Mouse (Mus musculus) intestine, embryonic 16.5 days (tissue): ENCODE measurements around the gene Gfral. TPM values are rescaled to one million over a fixed set of nuclear protein-coding genes. Genes with fewer than 3 reads are reported as not detected.

Experiments
- ATAC-seq: fragments of 200-750 bp; cut with Nextera tagmentation; 2 replicates; pipeline ENCODE4 v1.8.0; 2017; ENCODE audit warnings: moderate TSS enrichment, moderate library complexity
- H3K27ac ChIP-seq: fragments of 300-500 bp; sonication (generic); 2 replicates; pipeline ENCODE4 v1.5.1; 2014; ENCODE audit warnings: mild to moderate bottlenecking, low read length
- H3K27me3 ChIP-seq: fragments of 300-500 bp; sonication (generic); replicated peaks from 2 replicates; pipeline ENCODE4 v1.6.1; 2014; ENCODE audit warnings: low read length, control low read depth, mixed read lengths; ENCODE audit not compliant: control insufficient read depth, insufficient read depth
- H3K36me3 ChIP-seq: fragments of 300-500 bp; sonication (generic); 2 replicates; pipeline ENCODE4 v1.6.1; 2014; ENCODE audit warnings: low read length, control low read depth; ENCODE audit not compliant: control insufficient read depth, insufficient read depth
- H3K4me1 ChIP-seq: fragments of 300-500 bp; sonication (generic); 2 replicates; pipeline ENCODE4 v1.6.1; 2014; ENCODE audit warnings: low read length, control low read depth, mixed read lengths; ENCODE audit not compliant: control insufficient read depth, insufficient read depth
- H3K4me2 ChIP-seq: fragments of 300-500 bp; sonication (generic); 2 replicates; pipeline ENCODE4 v1.6.1; 2014; ENCODE audit warnings: low read depth, low read length, control low read depth
- H3K4me3 ChIP-seq: fragments of 300-500 bp; sonication (generic); 2 replicates; pipeline ENCODE4 v1.5.1; 2014; ENCODE audit warnings: mild to moderate bottlenecking, low read length
- H3K9ac ChIP-seq: fragments of 300-500 bp; sonication (generic); 2 replicates; pipeline ENCODE4 v1.6.1; 2014; ENCODE audit warnings: low read depth, low read length
- H3K9me3 ChIP-seq: fragments of 300-500 bp; sonication (generic); 2 replicates; pipeline ENCODE4 v1.6.1; 2016; ENCODE audit warnings: low read length, control low read depth; ENCODE audit not compliant: control insufficient read depth
- WGBS: fragments of 180-500 bp; shearing (Covaris S2); extraction: QIAGEN DNeasy Blood & Tissue Kit; methylation state at CpG from one replicate; pipeline ENCODE4 v1.1.7; 2014; 5-methylcytosine and 5-hydroxymethylcytosine counted together
- polyA plus RNA-seq: library from polyadenylated mRNA; unstranded; fragments of >200 nt; fragmentation: Nextera tagmentation; extraction: Ambion mirVana; gene quantifications from 2 replicates; pipeline ENCODE4 v1.2.1, GENCODE M21; 2015

Gene Gfral
- polyA plus RNA-seq, 1 experiment from 2014 or later, result not detected

DNA sequence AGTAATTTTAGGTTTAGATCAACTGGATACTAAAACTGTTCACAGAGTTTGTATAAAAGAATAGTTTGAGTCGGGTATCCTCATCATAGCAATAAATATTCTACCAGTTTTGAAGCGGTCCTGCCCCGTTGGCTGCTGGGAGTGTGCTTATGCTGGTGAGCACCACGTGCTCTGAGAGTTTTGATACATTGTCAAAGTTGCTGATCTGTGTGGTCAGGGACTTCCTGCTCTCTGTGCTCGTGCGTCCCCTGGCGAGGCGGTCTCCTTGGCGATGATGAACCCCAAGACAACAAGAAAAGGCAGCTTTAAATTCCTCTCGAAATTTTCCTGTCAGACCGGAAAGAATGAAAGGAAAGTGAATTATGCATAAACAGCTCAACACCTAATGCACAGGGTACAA lies 16.9 kb upstream of the Gfral start:
- no peak overlapping the region for H3K27ac ChIP-seq
- H3K9ac ChIP-seq, result no peak overlapping the region
- H3K9me3 ChIP-seq, result no peaks in the 10 kb centered on the region
- H3K4me3 ChIP-seq, result no peak overlapping the region
- no peaks in the 10 kb centered on the region for H3K36me3 ChIP-seq
- ATAC-seq, result no peak
- no peaks in the 10 kb centered on the region for H3K27me3 ChIP-seq
- no peak overlapping the region for H3K4me2 ChIP-seq
- H3K4me1 ChIP-seq, result no peaks in the 10 kb centered on the region
- WGBS, result 52% methylated on average over 11 of the region's 11 CpGs

GRCm38 (mm10) chr9:76217178-76217975 lies 3.9 kb upstream of the Gfral start:
- WGBS, result 67% methylated on average over 4 of the region's 4 CpGs
- H3K4me2 ChIP-seq, result no peak overlapping the region
- no peaks in the 10 kb centered on the region for H3K27me3 ChIP-seq
- H3K9ac ChIP-seq, result no peak overlapping the region
- H3K9me3 ChIP-seq, result no peaks in the 10 kb centered on the region
- H3K27ac ChIP-seq, result no peak overlapping the region
- ATAC-seq, result no peak
- no peak overlapping the region for H3K4me3 ChIP-seq
- H3K36me3 ChIP-seq, result no peaks in the 10 kb centered on the region
- no peaks in the 10 kb centered on the region for H3K4me1 ChIP-seq

GRCm38 (mm10) chr9:76214678-76215077 lies 1.2 kb upstream of the Gfral start:
- no peak for ATAC-seq
- no peaks in the 10 kb centered on the region for H3K27me3 ChIP-seq
- no peak overlapping the region for H3K9ac ChIP-seq
- no peak overlapping the region for H3K4me3 ChIP-seq
- no peak overlapping the region for H3K4me2 ChIP-seq
- 67% methylated on average over 4 of the region's 4 CpGs for WGBS
- H3K4me1 ChIP-seq, result no peaks in the 10 kb centered on the region
- no peaks in the 10 kb centered on the region for H3K9me3 ChIP-seq
- H3K36me3 ChIP-seq, result no peaks in the 10 kb centered on the region
- no peak overlapping the region for H3K27ac ChIP-seq

DNA sequence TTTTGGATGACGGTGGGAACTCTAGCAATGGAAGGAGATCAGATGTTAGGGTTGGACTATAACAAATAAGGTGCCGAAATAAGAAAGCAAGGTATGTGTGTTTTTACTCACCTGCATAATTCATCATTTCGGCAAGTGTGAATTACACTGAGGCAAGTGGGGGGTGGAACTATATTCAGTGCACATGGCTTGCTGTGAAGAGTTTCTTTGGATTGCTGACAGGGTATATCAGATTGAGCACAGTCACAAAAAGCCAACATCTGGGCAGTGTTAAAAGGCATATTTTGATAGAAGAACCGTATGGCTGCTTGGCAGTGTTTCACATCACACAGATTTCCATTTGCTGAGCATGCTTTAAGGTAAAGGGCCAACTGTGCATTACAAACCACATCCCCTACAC lies 16.5 kb downstream of the Gfral start:
- Histone ChIP-seq H3K4me3 (no peak overlapping the region), H3K36me3 (no peaks in the 10 kb centered on the region)
- ATAC-seq, result no peak

DNA sequence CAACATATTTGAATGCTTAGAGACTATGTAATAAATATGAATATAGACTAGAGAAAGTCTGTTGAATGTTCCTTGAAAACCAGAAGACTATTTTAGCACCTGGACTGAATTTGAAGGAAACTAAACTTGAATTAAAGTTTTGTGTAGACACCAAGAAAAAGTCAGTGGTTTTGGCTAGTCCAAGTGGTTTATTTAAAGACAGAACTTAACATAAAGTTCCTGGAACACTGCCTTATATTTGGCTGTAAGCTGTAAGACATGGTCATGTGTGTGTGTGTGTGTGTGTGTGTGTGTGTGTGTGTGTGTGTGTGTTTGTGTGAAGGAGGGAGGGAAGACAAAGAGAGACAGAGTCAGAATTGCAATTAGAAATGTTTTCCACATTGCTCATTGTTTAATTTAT lies 34.2 kb downstream of the Gfral start:
- Histone ChIP-seq H3K27ac (no peak overlapping the region), H3K9me3 (no peaks in the 10 kb centered on the region), H3K4me3 (no peak overlapping the region), H3K9ac (no peak overlapping the region), H3K4me2 (no peak overlapping the region), H3K36me3 (no peaks in the 10 kb centered on the region), H3K4me1 (no peaks in the 10 kb centered on the region), H3K27me3 (no peaks in the 10 kb centered on the region)
- no peak for ATAC-seq

More for the DNA sequence above, 16.5 kb downstream of the Gfral start:
- H3K27ac ChIP-seq, result no peak overlapping the region
- H3K4me2 ChIP-seq, result no peak overlapping the region
- H3K4me1 ChIP-seq, result no peaks in the 10 kb centered on the region
- H3K9me3 ChIP-seq, result no peaks in the 10 kb centered on the region
- H3K9ac ChIP-seq, result no peak overlapping the region
- H3K27me3 ChIP-seq, result no peaks in the 10 kb centered on the region
- 82% methylated on average over 4 of the region's 4 CpGs for WGBS

GRCm38 (mm10) chr9:76172686-76173295 lies 40.7 kb downstream of the Gfral start:
- ATAC-seq, result no peak
- Histone ChIP-seq H3K36me3 (no peaks in the 10 kb centered on the region), H3K4me1 (no peaks in the 10 kb centered on the region), H3K9me3 (no peaks in the 10 kb centered on the region), H3K27ac (no peak overlapping the region), H3K4me3 (no peak overlapping the region), H3K9ac (no peak overlapping the region), H3K27me3 (no peaks in the 10 kb centered on the region), H3K4me2 (no peak overlapping the region)
- WGBS, result 72% methylated on average over 5 of the region's 5 CpGs

DNA sequence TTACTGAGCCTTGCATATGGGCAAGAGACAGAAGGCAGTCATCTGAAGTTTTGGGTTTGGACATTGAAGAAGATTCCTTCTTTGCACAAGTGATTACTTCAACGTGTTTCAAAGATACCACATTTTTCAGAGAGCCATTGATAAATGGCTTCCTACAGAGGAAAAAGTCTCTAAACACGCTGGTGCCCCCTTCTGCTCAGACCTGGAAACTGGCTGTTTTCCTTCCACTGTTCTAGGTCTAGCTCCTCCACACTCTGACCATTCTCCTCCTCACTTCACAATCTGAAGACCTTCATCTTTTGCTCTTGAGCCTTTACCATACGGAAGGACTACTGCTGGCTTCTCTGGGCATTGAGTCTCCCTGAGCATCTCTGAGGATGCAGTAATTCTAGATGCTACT lies 45.1 kb downstream of the Gfral start:
- Histone ChIP-seq H3K4me2 (no peak overlapping the region), H3K9ac (no peak overlapping the region), H3K36me3 (no peaks in the 10 kb centered on the region), H3K4me3 (no peak overlapping the region), H3K27me3 (no peaks in the 10 kb centered on the region), H3K27ac (no peak overlapping the region), H3K9me3 (no peaks in the 10 kb centered on the region), H3K4me1 (no peaks in the 10 kb centered on the region)
- no peak for ATAC-seq
- WGBS, result 44% methylated on average over 3 of the region's 3 CpGs

- no peaks in the 10 kb centered on the region for H3K36me3 ChIP-seq
- no peak overlapping the region for H3K4me3 ChIP-seq
- no peaks in the 10 kb centered on the region for H3K4me1 ChIP-seq
- 55% methylated on average over 8 of the region's 8 CpGs for WGBS
- no peak for ATAC-seq
- H3K27me3 ChIP-seq, result no peaks in the 10 kb centered on the region
- H3K9ac ChIP-seq, result no peak overlapping the region
- no peak overlapping the region for H3K27ac ChIP-seq
- H3K4me2 ChIP-seq, result no peak overlapping the region
- H3K9me3 ChIP-seq, result no peaks in the 10 kb centered on the region
These were observed 51.0 kb downstream of the Gfral start for GRCm38 (mm10) chr9:76162446-76162845.

DNA sequence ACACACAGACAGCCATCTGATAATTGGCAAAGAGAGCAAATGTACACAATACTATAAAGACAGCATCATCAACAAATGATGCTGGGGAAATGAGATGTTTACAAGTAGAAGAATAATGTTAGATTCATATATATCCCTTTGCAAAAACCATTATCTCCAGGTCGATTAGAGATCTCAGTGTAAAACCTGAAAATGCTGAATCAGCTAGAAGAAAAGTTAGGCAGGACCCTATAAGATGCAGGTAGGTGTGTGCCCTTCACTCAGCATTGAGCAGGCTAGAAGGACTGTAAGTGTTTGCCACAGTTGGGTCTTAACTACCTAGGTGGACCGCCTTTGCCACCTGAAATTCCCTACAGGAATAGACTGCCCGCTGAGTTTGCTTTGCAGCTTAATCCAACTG lies 67.9 kb downstream of the Gfral start:
- no peaks in the 10 kb centered on the region for H3K9me3 ChIP-seq
- WGBS, result 63% methylated on average over 3 of the region's 3 CpGs
- no peak overlapping the region for H3K4me3 ChIP-seq
- no peak overlapping the region for H3K27ac ChIP-seq
- no peaks in the 10 kb centered on the region for H3K4me1 ChIP-seq
- ATAC-seq, result no peak
- H3K27me3 ChIP-seq, result no peaks in the 10 kb centered on the region
- no peak overlapping the region for H3K9ac ChIP-seq
- H3K4me2 ChIP-seq, result no peak overlapping the region
- H3K36me3 ChIP-seq, result no peaks in the 10 kb centered on the region
